Comparison of ENCODE assay signal across 13 mouse cellular contexts in genomic region chr11:118875243-118875897, GRCm38 (mm10). TPM values are rescaled to one million over a fixed set of nuclear protein-coding genes. Genes with fewer than 3 reads are reported as not detected.
DNase-seq lines count a peak whose midpoint lies in the region; ATAC-seq and TF ChIP-seq lines count a peak whose summit lies in the region.
"Had no signal": no experiment of that assay in that cellular context is flagged by ENCODE, and none has a peak within 500 bp of the region (broad histone marks: within the 10 kb centered on the region; RNA-seq: fewer than 3 reads in every experiment).

No protein-coding gene starts in this region.

- H3K9ac ChIP-seq in intestine, embryonic 16.5 days (ENCODE audit: low read depth, low read length), result no peak overlapping the region
- H3K9ac ChIP-seq in liver, embryonic 11.5 days (ENCODE audit: low read depth, low read length), result no peak overlapping the region

- 62% methylated on average over 5 of the region's 5 CpGs for WGBS in intestine, embryonic 16.5 days
- WGBS in liver, embryonic 11.5 days, result 67% methylated on average over 5 of the region's 5 CpGs

- peak; percentile 60 to 69 for DNase-seq in cerebellum, postnatal 10 days
- no peak for DNase-seq in cerebellum, adult 8-10 months
- no peak for DNase-seq in left cerebral cortex, adult 2 months (ENCODE audit: extremely low spot score in 1 of 2, low spot score in 2 of 2)
- no peak for DNase-seq in left cerebral cortex, postnatal 14 days (ENCODE audit: low spot score in 2 of 2)
- peak; percentile 36 for DNase-seq in retina, postnatal 1 day
- DNase-seq in testis, postnatal 14 days (ENCODE audit: low spot score), result no peak
- no peak for DNase-seq in liver, embryonic 11.5 days (ENCODE audit: low spot score)
- DNase-seq: adrenal gland, postnatal 10 days; kidney, postnatal 36 days had no signal

- peaks cover 6% of the 10 kb centered on the region for H3K4me1 ChIP-seq in intestine, embryonic 16.5 days (ENCODE audit: control insufficient read depth, insufficient read depth, low read length)
- H3K4me1 ChIP-seq in liver, embryonic 11.5 days (replicated peaks; ENCODE audit: control insufficient read depth, insufficient read depth, low read length), result no peaks in the 10 kb centered on the region

- no peak overlapping the region for H3K4me3 ChIP-seq in left cerebral cortex, adult 2 months
- no peak overlapping the region for H3K4me3 ChIP-seq in intestine, embryonic 16.5 days (ENCODE audit: low read length)
- H3K4me3 ChIP-seq in liver, embryonic 11.5 days (ENCODE audit: low read depth, low read length), result no peak overlapping the region
- H3K4me3 ChIP-seq: heart, embryonic 10.5 days; limb, embryonic 12.5 days had no signal

- H3K9me3 ChIP-seq in intestine, embryonic 16.5 days (ENCODE audit: control insufficient read depth, low read length), result no peaks in the 10 kb centered on the region
- H3K9me3 ChIP-seq in liver, embryonic 11.5 days (ENCODE audit: control insufficient read depth, low read length), result no peaks in the 10 kb centered on the region
- H3K9me3 ChIP-seq: heart, embryonic 10.5 days; limb, embryonic 12.5 days had no signal

- H3K27me3 ChIP-seq in intestine, embryonic 16.5 days (replicated peaks; ENCODE audit: control insufficient read depth, insufficient read depth, low read length), result 0 out of 2 replicates have a peak, but pooled peaks cover 3% of the 10 kb centered on the region
- no peaks in the 10 kb centered on the region for H3K27me3 ChIP-seq in liver, embryonic 11.5 days (replicated peaks; ENCODE audit: control insufficient read depth, insufficient read depth, low read length)
- H3K27me3 ChIP-seq: limb, embryonic 12.5 days had no signal

- H3K4me2 ChIP-seq in intestine, embryonic 16.5 days (ENCODE audit: low read depth, low read length), result no peak overlapping the region
- H3K4me2 ChIP-seq in liver, embryonic 11.5 days, result no peak overlapping the region
- H3K4me2 ChIP-seq: limb, embryonic 12.5 days had no signal

- H3K36me3 ChIP-seq in intestine, embryonic 16.5 days (ENCODE audit: control insufficient read depth, insufficient read depth, low read length), result no peaks in the 10 kb centered on the region
- no peaks in the 10 kb centered on the region for H3K36me3 ChIP-seq in liver, embryonic 11.5 days (ENCODE audit: control insufficient read depth, insufficient read depth, low read length)
- H3K36me3 ChIP-seq: heart, embryonic 10.5 days; limb, embryonic 12.5 days had no signal

- peak; percentile 40 for TF ChIP-seq CTCF in left cerebral cortex, adult 2 months (IDR thresholded peaks at IDR 0.05)

- intact Hi-C loops in left cerebral cortex, adult 2 months (cut with DNase I), result no loop called here
- intact Hi-C loops in left cerebral cortex, postnatal 14 days (cut with DNase I), result loop anchor here (10.0 kb wide), 1 partner anchor 99 kb away; no protein-coding TSS in a partner anchor

- peak; percentile 52; the same call in 1 of the 2 replicates for ATAC-seq in intestine, embryonic 16.5 days
- ATAC-seq in liver, embryonic 11.5 days (replicated peaks; ENCODE audit: low FRiP score), result no peak

- peak overlapping the region; percentile 86 for H3K27ac ChIP-seq in left cerebral cortex, adult 2 months
- H3K27ac ChIP-seq in intestine, embryonic 16.5 days (ENCODE audit: low read length), result no peak overlapping the region
- no peak overlapping the region for H3K27ac ChIP-seq in liver, embryonic 11.5 days (ENCODE audit: low read depth, low read length)
- H3K27ac ChIP-seq: heart, embryonic 10.5 days; limb, embryonic 12.5 days had no signal

RNA-seq across cellular contexts. Expression of gene Rbfox3, which starts 36.0 kb away (rescaled TPM):
- total RNA-seq in left cerebral cortex, adult 2 months (2021), result 100 to 1,000 TPM; 345 to 353 TPM
- total RNA-seq in left cerebral cortex, postnatal 14 days (2021), result 100 to 1,000 TPM; 297 to 325 TPM
- polyA plus RNA-seq in intestine, embryonic 16.5 days (2015; fragmentation: Nextera tagmentation; extraction: Ambion mirVana), result 0.98 and 1.0 TPM in 2 replicates
- 1.1 and 1.3 TPM in 2 replicates for polyA plus RNA-seq in liver, embryonic 11.5 days (2014; fragmentation: Nextera tagmentation; extraction: Ambion mirVana)
- total RNA-seq: MEL had no signal

Comparison
In these comparisons a context has a peak if more than half of its experiments do, and no peak if none do; other contexts are left out.
1. DNase-seq: peak in cerebellum, postnatal 10 days (2 of 2) and retina, postnatal 1 day (single experiment); none in cerebellum, adult 8-10 months (single experiment), left cerebral cortex, adult 2 months (0 of 2), left cerebral cortex, postnatal 14 days (0 of 2), testis, postnatal 14 days (single experiment) and liver, embryonic 11.5 days (single experiment).